Comparison of ENCODE assay signal across 9 mouse cellular contexts in genomic region chr7:101414661-101415511, GRCm38 (mm10). TPM values are rescaled to one million over a fixed set of nuclear protein-coding genes. Genes with fewer than 3 reads are reported as not detected.
A peak's percentile ranks its signal among the peaks of the same experiment; 100 is the strongest.
DNase-seq lines count a peak whose midpoint lies in the region; ATAC-seq and TF ChIP-seq lines count a peak whose summit lies in the region.
"Had no signal": no experiment of that assay in that cellular context is flagged by ENCODE, and none has a peak within 500 bp of the region (broad histone marks: within the 10 kb centered on the region; RNA-seq: fewer than 3 reads in every experiment).

No protein-coding gene starts in this region.

- peaks cover 4% of the 10 kb centered on the region; the same call in 1 of the 2 replicates for H3K27me3 ChIP-seq in forebrain, embryonic 11.5 days (ENCODE audit: control insufficient read depth, insufficient read depth, low read length)
- H3K27me3 ChIP-seq in myocyte (ENCODE audit: control insufficient read depth, insufficient read depth, insufficient read length), result no peaks in the 10 kb centered on the region

- no peak overlapping the region; the same call in 1 of the 2 replicates for H3K9ac ChIP-seq in forebrain, embryonic 11.5 days (ENCODE audit: low read length)
- H3K9ac ChIP-seq: limb, embryonic 15.5 days had no signal

- DNase-seq in lung, adult 18-20 months, result peak; percentile 56 to 70
- no peak for DNase-seq in lung, adult 2 months
- peak; percentile 69 for DNase-seq in forebrain, embryonic 11.5 days (ENCODE audit: low spot score)
- peak; percentile 77 for DNase-seq in liver
- DNase-seq in layer of hippocampus, postnatal 36 days, result no peak
- no peak for DNase-seq in thymus, adult 18-20 months
- no peak for DNase-seq in thymus, postnatal 36 days

- TF ChIP-seq CTCF in lung, adult 2 months (IDR thresholded peaks at IDR 0.05; ENCODE audit: insufficient read depth, low read length), result no peak

- H3K79me2 ChIP-seq in myocyte (ENCODE audit: control insufficient read depth, insufficient read depth), result no peaks in the 10 kb centered on the region

- no peaks in the 10 kb centered on the region for H3K36me3 ChIP-seq in forebrain, embryonic 11.5 days (ENCODE audit: control insufficient read depth, insufficient read depth, low read length)
- H3K36me3 ChIP-seq in myocyte (ENCODE audit: control insufficient read depth, insufficient read depth), result no peaks in the 10 kb centered on the region

- H3K9me3 ChIP-seq in forebrain, embryonic 11.5 days (ENCODE audit: control insufficient read depth, low read length), result no peaks in the 10 kb centered on the region
- H3K9me3 ChIP-seq: limb, embryonic 15.5 days had no signal

- TF ChIP-seq POLR2A in lung, adult 2 months (IDR thresholded peaks at IDR 0.05; ENCODE audit: borderline replicate concordance, extremely low read depth, low read depth, low read length), result no peak
- no peak for TF ChIP-seq POLR2A in myocyte (IDR thresholded peaks at IDR 0.05; ENCODE audit: insufficient read length, low read depth)

- 49% methylated on average over 7 of the region's 7 CpGs for WGBS in lung, adult 2 months
- 32% methylated on average over 7 of the region's 7 CpGs for WGBS in forebrain, embryonic 11.5 days

- H3ac ChIP-seq in myocyte (ENCODE audit: control insufficient read depth, insufficient read length), result no peak overlapping the region

- H3K4me1 ChIP-seq in lung, adult 2 months (ENCODE audit: control insufficient read depth, insufficient read depth, low read length), result no peaks in the 10 kb centered on the region; the same call in 1 of the 2 replicates
- peaks cover 9% of the 10 kb centered on the region; the same call in 1 of the 2 replicates for H3K4me1 ChIP-seq in forebrain, embryonic 11.5 days (replicated peaks; ENCODE audit: control insufficient read depth, insufficient read depth, low read length)

- ATAC-seq in forebrain, embryonic 11.5 days (replicated peaks; ENCODE audit: low FRiP score), result peak; percentile 59

- no peak overlapping the region for H3K4me2 ChIP-seq in forebrain, embryonic 11.5 days (ENCODE audit: low read depth, low read length, severe bottlenecking)
- H3K4me2 ChIP-seq in myocyte (ENCODE audit: low read depth), result no peak overlapping the region
- H3K4me2 ChIP-seq: limb, embryonic 15.5 days had no signal

- no peak overlapping the region for H3K4me3 ChIP-seq in lung, adult 2 months (replicated peaks; ENCODE audit: extremely low read depth, low read depth, low read length)
- no peak overlapping the region for H3K4me3 ChIP-seq in forebrain, embryonic 11.5 days (ENCODE audit: low read depth, low read length)
- no peak overlapping the region for H3K4me3 ChIP-seq in myocyte
- H3K4me3 ChIP-seq: limb, embryonic 15.5 days had no signal

- 0 out of 2 replicates have a peak overlapping the region, but pooled peaks have one; percentile 2 for H3K27ac ChIP-seq in forebrain, embryonic 11.5 days (ENCODE audit: low read depth, low read length)
- H3K27ac ChIP-seq: limb, embryonic 15.5 days had no signal

TF ChIP-seq in myocyte, 11 proteins besides CTCF, POLR2A, EP300 and RAD21:
- TF ChIP-seq TCF3 (IDR thresholded peaks at IDR 0.05; ENCODE audit: insufficient read length, low read depth), result no peak
- no peak for TF ChIP-seq CEBPB (IDR thresholded peaks at IDR 0.05; ENCODE audit: insufficient read depth, poor library complexity, severe bottlenecking)
- no peak for TF ChIP-seq REST (IDR thresholded peaks at IDR 0.05; ENCODE audit: insufficient read depth, insufficient read length)
- TF ChIP-seq POLR2AphosphoS2 (IDR thresholded peaks at IDR 0.05; ENCODE audit: insufficient read length, low read depth), result peak; percentile 19
- TF ChIP-seq SRF (IDR thresholded peaks at IDR 0.05; ENCODE audit: control insufficient read depth, insufficient read length, low read depth), result no peak

RNA-seq across cellular contexts. Expression of gene Gm45837, which starts 4.2 kb away (rescaled TPM):
- polyA plus RNA-seq in lung, adult 2 months (2012; rRNA removed), result 0.68 and 1.7 TPM in 2 replicates
- not detected in 2 replicates for polyA plus RNA-seq in forebrain, embryonic 11.5 days (2014; fragmentation: Nextera tagmentation; extraction: Ambion mirVana)
- polyA plus RNA-seq in myocyte (2012; fragmentation: generic; extraction: Trizol), result 0.55 TPM
- 1 to 10 TPM in 1 of 2 experiments, not detected in 1; 3.0 TPM for total RNA-seq in layer of hippocampus, postnatal 36 days (2021)

RNA-seq across cellular contexts. Expression of gene Pde2a, which starts 6.6 kb away (rescaled TPM):
- polyA plus RNA-seq in lung, adult 2 months (2012; rRNA removed), result 8.7 and 9.3 TPM in 2 replicates
- 18.6 and 22.7 TPM in 2 replicates for polyA plus RNA-seq in forebrain, embryonic 11.5 days (2014; fragmentation: Nextera tagmentation; extraction: Ambion mirVana)
- 49.3 TPM for polyA plus RNA-seq in myocyte (2012; fragmentation: generic; extraction: Trizol)
- total RNA-seq in layer of hippocampus, postnatal 36 days (2021), result 100 to 1,000 TPM; 300 to 301 TPM

Comparison
In these comparisons a context has a peak if more than half of its experiments do, and no peak if none do; other contexts are left out.
1. DNase-seq: peak in lung, adult 18-20 months (2 of 2), forebrain, embryonic 11.5 days (single experiment) and liver (single experiment); none in lung, adult 2 months (single experiment), layer of hippocampus, postnatal 36 days (0 of 2), thymus, adult 18-20 months (0 of 2) and thymus, postnatal 36 days (0 of 2).